Mouse (Mus musculus) E14TG2a.4 (cell line): Measurements from ENCODE around the gene 2900011O08Rik.
"Not testable (repeated sequence)": the region's sequence is repeated elsewhere in the genome, so short reads cannot be mapped to it uniquely, and the experiment has no call there.

Source experiments
- CTCF ChIP-seq: conservative IDR thresholded peaks from 2 replicates; pipeline ENCODE4 v1.5.1; 2014; ENCODE audit warnings: low read length
- NANOG ChIP-seq: IDR thresholded peaks from 2 replicates; pipeline ENCODE4 v1.6.1; 2014; ENCODE audit warnings: borderline replicate concordance, low read length, mixed read lengths
- POU5F1 ChIP-seq: IDR thresholded peaks from 2 replicates; pipeline ENCODE4 v1.6.1; 2014; ENCODE audit warnings: low read length, borderline replicate concordance

DNA sequence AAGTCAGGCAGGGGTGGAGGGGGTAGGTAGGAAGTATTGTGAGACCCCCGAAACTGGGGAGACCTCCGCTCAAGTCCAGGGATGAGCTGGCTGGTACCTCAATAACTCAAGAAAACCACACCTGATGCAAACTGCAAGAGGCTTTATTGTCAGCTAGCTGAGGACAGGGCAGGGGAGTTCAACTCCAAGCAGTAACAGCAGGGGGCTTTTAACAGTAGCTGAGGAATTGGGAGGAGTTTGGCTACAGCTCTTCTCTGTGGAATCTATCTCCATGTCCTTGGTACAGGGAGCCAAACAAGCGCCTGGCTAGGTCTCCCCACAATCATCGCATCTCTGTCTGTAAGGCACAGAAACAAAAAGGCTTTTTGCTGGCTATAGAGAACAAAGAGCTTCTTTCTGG is 80.2 kb downstream of the 2900011O08Rik start:
- TF ChIP-seq CTCF, NANOG, POU5F1: not testable (repeated sequence)
